9 mouse cellular contexts compared by ENCODE assay signal in the genomic region with DNA sequence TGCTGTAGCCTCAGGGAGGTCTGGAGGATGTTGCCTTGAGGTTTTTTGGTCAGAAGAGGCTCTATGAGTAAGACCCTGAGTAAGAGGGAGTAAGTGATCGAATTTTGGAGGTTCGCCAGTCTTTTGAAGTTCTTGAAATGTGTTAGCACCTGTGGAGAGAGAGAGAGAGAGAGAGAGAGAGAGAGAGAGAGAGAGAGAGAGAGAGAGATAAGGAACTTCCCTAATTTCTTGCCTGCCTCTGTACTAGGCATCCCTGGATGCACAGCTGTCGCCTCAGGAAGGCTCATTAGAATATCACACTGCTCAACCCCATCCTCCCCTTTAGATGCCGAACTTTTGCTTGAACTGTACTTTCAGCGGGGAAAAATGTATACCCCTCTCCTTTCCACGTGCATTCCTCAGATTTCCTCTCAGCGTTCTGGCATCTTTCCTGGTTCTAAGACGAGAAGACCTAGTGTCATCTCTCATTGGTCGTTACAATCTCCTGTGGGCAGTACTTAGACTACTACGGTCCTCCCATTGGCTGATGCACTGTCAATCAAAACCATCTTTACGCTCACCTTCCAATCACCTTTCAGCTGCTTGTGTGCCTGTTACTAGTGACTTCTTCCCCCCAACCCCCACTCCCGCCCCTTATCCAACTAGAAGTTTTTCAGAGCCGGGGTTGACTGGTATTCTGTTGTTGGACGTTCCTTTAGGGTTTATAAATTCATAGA. TPM values are rescaled to one million over a fixed set of nuclear protein-coding genes. Genes with fewer than 3 reads are reported as not detected.
A peak's percentile ranks its signal among the peaks of the same experiment; 100 is the strongest.
DNase-seq lines count a peak whose midpoint lies in the region; ATAC-seq lines count a peak whose summit lies in the region.
"Had no signal": no experiment of that assay in that cellular context is flagged by ENCODE, and none has a peak within 500 bp of the region (broad histone marks: within the 10 kb centered on the region; RNA-seq: fewer than 3 reads in every experiment).

No protein-coding gene starts in this region.

- peak overlapping the region; percentile 39 for H3K4me2 ChIP-seq in liver, embryonic 11.5 days

- no peaks in the 10 kb centered on the region for H3K4me1 ChIP-seq in liver, embryonic 11.5 days (replicated peaks; ENCODE audit: control insufficient read depth, insufficient read depth, low read length)

- no peak overlapping the region for H3K27ac ChIP-seq in liver, embryonic 11.5 days (ENCODE audit: low read depth, low read length)

- no peaks in the 10 kb centered on the region for H3K36me3 ChIP-seq in liver, embryonic 11.5 days (ENCODE audit: control insufficient read depth, insufficient read depth, low read length)

- no peak overlapping the region for H3K4me3 ChIP-seq in liver, embryonic 11.5 days (ENCODE audit: low read depth, low read length)

- no peak overlapping the region for H3K9ac ChIP-seq in liver, embryonic 11.5 days (ENCODE audit: low read depth, low read length)

- peak; percentile 79 to 82 for DNase-seq in cerebellum, postnatal 14 days
- no peak for DNase-seq in cerebellum, adult 9-10 months
- DNase-seq in embryo, embryonic 11 days: peak; percentile 79
- DNase-seq in heart, adult 8-10 months (ENCODE audit: low spot score): peak; percentile 67
- DNase-seq in kidney, adult 11 months: peak; percentile 56
- no peak for DNase-seq in liver, embryonic 11.5 days (ENCODE audit: low spot score)
- DNase-seq in neural tube, embryonic 10.5 days (ENCODE audit: extremely low spot score, low spot score): peak; percentile 27
- DNase-seq in thymus, postnatal 14 days: peak; percentile 70

- H3K27me3 ChIP-seq in liver, embryonic 11.5 days (replicated peaks; ENCODE audit: control insufficient read depth, insufficient read depth, low read length): peaks cover 6% of the 10 kb centered on the region

- 19% methylated on average over 14 of the region's 14 CpGs for WGBS in liver, embryonic 11.5 days

- no peaks in the 10 kb centered on the region for H3K9me3 ChIP-seq in liver, embryonic 11.5 days (ENCODE audit: control insufficient read depth, low read length)

- ATAC-seq in liver, embryonic 11.5 days (replicated peaks; ENCODE audit: low FRiP score): peak; percentile 75

RNA-seq across cellular contexts. Expression of gene Mucl3, which starts 4.9 kb away (rescaled TPM):
- not detected for total RNA-seq in heart, adult 8-10 months (2022)
- polyA plus RNA-seq in liver, embryonic 11.5 days (2014; fragmentation: Nextera tagmentation; extraction: Ambion mirVana): 0.09 and 0.18 TPM in 2 replicates
- total RNA-seq: layer of hippocampus, adult 18-20 months had no signal

RNA-seq across cellular contexts. Expression of gene Gm9573, which starts 12.2 kb away (rescaled TPM):
- total RNA-seq in heart, adult 8-10 months (2022): not detected
- polyA plus RNA-seq in liver, embryonic 11.5 days (2014; fragmentation: Nextera tagmentation; extraction: Ambion mirVana): not detected in 2 replicates
- total RNA-seq: layer of hippocampus, adult 18-20 months had no signal

RNA-seq across cellular contexts. Expression of gene Vars2, which starts 28.8 kb away (rescaled TPM):
- total RNA-seq in heart, adult 8-10 months (2022): 10 to 100 TPM; 30.4 to 34.9 (median 31.8) TPM
- 18.8 and 20.6 TPM in 2 replicates for polyA plus RNA-seq in liver, embryonic 11.5 days (2014; fragmentation: Nextera tagmentation; extraction: Ambion mirVana)

RNA-seq across cellular contexts. Expression of gene Gtf2h4, which starts 34.9 kb away (rescaled TPM):
- 10 to 100 TPM; 18.4 to 22.2 (median 21.2) TPM for total RNA-seq in heart, adult 8-10 months (2022)
- 55.3 and 58.6 TPM in 2 replicates for polyA plus RNA-seq in liver, embryonic 11.5 days (2014; fragmentation: Nextera tagmentation; extraction: Ambion mirVana)

RNA-seq across cellular contexts. Expression of gene Sfta2, which starts 37.3 kb away (rescaled TPM):
- not detected for total RNA-seq in heart, adult 8-10 months (2022)
- 0.32 TPM in 1 of 2 replicates, not detected in the other for polyA plus RNA-seq in liver, embryonic 11.5 days (2014; fragmentation: Nextera tagmentation; extraction: Ambion mirVana)
- total RNA-seq: layer of hippocampus, adult 18-20 months had no signal

Comparison
In these comparisons a context has a peak if more than half of its experiments do, and no peak if none do; other contexts are left out.
1. DNase-seq: peak in cerebellum, postnatal 14 days (2 of 2), embryo, embryonic 11 days (single experiment), heart, adult 8-10 months (single experiment), kidney, adult 11 months (single experiment), neural tube, embryonic 10.5 days (single experiment) and thymus, postnatal 14 days (single experiment); none in cerebellum, adult 9-10 months (single experiment) and liver, embryonic 11.5 days (single experiment).